ENCODE assay signal across 16 mouse cellular contexts in genomic region chr7:126801057-126801422, GRCm38 (mm10). TPM values are rescaled to one million over a fixed set of nuclear protein-coding genes. Genes with fewer than 3 reads are reported as not detected.
DNase-seq lines count a peak whose midpoint lies in the region; ATAC-seq and TF ChIP-seq lines count a peak whose summit lies in the region.
"Had no signal": no experiment of that assay in that cellular context is flagged by ENCODE, and none has a peak within 500 bp of the region (broad histone marks: within the 10 kb centered on the region; RNA-seq: fewer than 3 reads in every experiment).

No protein-coding gene starts in this region.

- no peak overlapping the region for H3K4me2 ChIP-seq in forebrain, embryonic 12.5 days
- no peak overlapping the region for H3K4me2 ChIP-seq in forebrain, embryonic 14.5 days (ENCODE audit: low read length)
- no peak overlapping the region for H3K4me2 ChIP-seq in kidney, embryonic 15.5 days
- H3K4me2 ChIP-seq in stomach, embryonic 15.5 days: no peak overlapping the region
- no peak overlapping the region for H3K4me2 ChIP-seq in stomach, postnatal 0 days (replicated peaks; ENCODE audit: low read depth)

- H3K36me3 ChIP-seq in forebrain, embryonic 12.5 days (replicated peaks): peaks cover 61% of the 10 kb centered on the region
- H3K36me3 ChIP-seq in forebrain, embryonic 14.5 days (ENCODE audit: control insufficient read depth, insufficient read depth, low read length): peaks cover 40% of the 10 kb centered on the region
- H3K36me3 ChIP-seq in kidney, embryonic 15.5 days: peaks cover 43% of the 10 kb centered on the region
- H3K36me3 ChIP-seq in stomach, embryonic 15.5 days: peaks cover 9% of the 10 kb centered on the region
- H3K36me3 ChIP-seq in stomach, postnatal 0 days (ENCODE audit: control insufficient read depth, insufficient read depth, low read length): peaks cover 5% of the 10 kb centered on the region; the same call in 1 of the 2 replicates
- no peaks in the 10 kb centered on the region for H3K36me3 ChIP-seq in thymus, adult 2 months (ENCODE audit: control insufficient read depth, insufficient read depth, low read length)

- no peaks in the 10 kb centered on the region for H3K27me3 ChIP-seq in forebrain, embryonic 12.5 days
- no peaks in the 10 kb centered on the region for H3K27me3 ChIP-seq in forebrain, embryonic 14.5 days (replicated peaks; ENCODE audit: control insufficient read depth, insufficient read depth, low read length)
- no peaks in the 10 kb centered on the region for H3K27me3 ChIP-seq in kidney, embryonic 15.5 days
- no peaks in the 10 kb centered on the region for H3K27me3 ChIP-seq in stomach, embryonic 15.5 days (replicated peaks)
- no peaks in the 10 kb centered on the region for H3K27me3 ChIP-seq in stomach, postnatal 0 days (ENCODE audit: control insufficient read depth, insufficient read depth, low read length)
- H3K27me3 ChIP-seq in thymus, adult 2 months (ENCODE audit: control insufficient read depth, insufficient read depth, low read length): no peaks in the 10 kb centered on the region

- TF ChIP-seq CTCF in stomach, postnatal 0 days (IDR thresholded peaks at IDR 0.05; ENCODE audit: low read depth): no peak
- no peak for TF ChIP-seq CTCF in thymus, adult 2 months (IDR thresholded peaks at IDR 0.05; ENCODE audit: borderline replicate concordance, control insufficient read depth, extremely low read depth, insufficient read depth, low read length, poor library complexity)

- H3K27ac ChIP-seq in forebrain, embryonic 12.5 days: no peak overlapping the region
- no peak overlapping the region for H3K27ac ChIP-seq in forebrain, embryonic 14.5 days (ENCODE audit: low read depth, low read length)
- H3K27ac ChIP-seq in kidney, embryonic 15.5 days: 0 out of 2 replicates have a peak overlapping the region, but pooled peaks have one; percentile 99
- 0 out of 2 replicates have a peak overlapping the region, but pooled peaks have one; percentile 99 for H3K27ac ChIP-seq in stomach, embryonic 15.5 days
- H3K27ac ChIP-seq in stomach, postnatal 0 days (replicated peaks): no peak overlapping the region
- no peak overlapping the region for H3K27ac ChIP-seq in thymus, adult 2 months (ENCODE audit: control insufficient read depth, insufficient read depth, low read length)

- no peak for DNase-seq in forebrain, embryonic 14.5 days (ENCODE audit: low spot score)
- no peak for DNase-seq in kidney, postnatal 14 days
- DNase-seq in stomach, postnatal 0 days (ENCODE audit: low spot score): no peak
- no peak for DNase-seq in layer of hippocampus, adult 18-20 months (ENCODE audit: low spot score in 2 of 2)
- no peak for DNase-seq in thymus, adult 2 months
- DNase-seq: heart, adult 18-20 months had no signal

- H3K9ac ChIP-seq in forebrain, embryonic 12.5 days: 0 out of 2 replicates have a peak overlapping the region, but pooled peaks have one; percentile 89
- H3K9ac ChIP-seq in forebrain, embryonic 14.5 days (ENCODE audit: low read length): no peak overlapping the region
- H3K9ac ChIP-seq in kidney, embryonic 15.5 days: 0 out of 2 replicates have a peak overlapping the region, but pooled peaks have one; percentile 16
- no peak overlapping the region for H3K9ac ChIP-seq in stomach, embryonic 15.5 days
- H3K9ac ChIP-seq in stomach, postnatal 0 days (ENCODE audit: low read length): no peak overlapping the region

- TF ChIP-seq EP300 in stomach, postnatal 0 days (optimal IDR thresholded peaks at IDR 0.05): no peak

- no peak for ATAC-seq in forebrain, embryonic 12.5 days (ENCODE audit: low FRiP score)
- ATAC-seq in forebrain, embryonic 14.5 days: no peak
- ATAC-seq in kidney, embryonic 15.5 days (replicated peaks; ENCODE audit: low FRiP score): no peak
- ATAC-seq in stomach, embryonic 15.5 days (ENCODE audit: insufficient read depth, low FRiP score, low read depth): no peak
- ATAC-seq in stomach, postnatal 0 days (ENCODE audit: low FRiP score, low TSS enrichment): no peak
- ATAC-seq: inflammation-experienced regulatory T-cells, adult 6 months had no signal

- no peaks in the 10 kb centered on the region for H3K9me3 ChIP-seq in forebrain, embryonic 12.5 days
- no peaks in the 10 kb centered on the region for H3K9me3 ChIP-seq in forebrain, embryonic 14.5 days (replicated peaks; ENCODE audit: control insufficient read depth, low read length)
- H3K9me3 ChIP-seq in kidney, embryonic 15.5 days (replicated peaks): no peaks in the 10 kb centered on the region
- H3K9me3 ChIP-seq in stomach, embryonic 15.5 days: no peaks in the 10 kb centered on the region
- no peaks in the 10 kb centered on the region for H3K9me3 ChIP-seq in stomach, postnatal 0 days (ENCODE audit: control insufficient read depth, low read length)

- peaks cover 40% of the 10 kb centered on the region for H3K4me1 ChIP-seq in forebrain, embryonic 12.5 days
- H3K4me1 ChIP-seq in forebrain, embryonic 14.5 days (ENCODE audit: control insufficient read depth, insufficient read depth, low read length): peaks cover 12% of the 10 kb centered on the region
- peaks cover 36% of the 10 kb centered on the region for H3K4me1 ChIP-seq in kidney, embryonic 15.5 days
- H3K4me1 ChIP-seq in stomach, embryonic 15.5 days: peaks cover 29% of the 10 kb centered on the region
- H3K4me1 ChIP-seq in stomach, postnatal 0 days (replicated peaks; ENCODE audit: control insufficient read depth, insufficient read depth): no peaks in the 10 kb centered on the region; the same call in 1 of the 2 replicates
- H3K4me1 ChIP-seq in thymus, adult 2 months (replicated peaks; ENCODE audit: control insufficient read depth, insufficient read depth, low read length): peaks cover 19% of the 10 kb centered on the region

- no peak overlapping the region for H3K4me3 ChIP-seq in forebrain, embryonic 12.5 days (replicated peaks)
- H3K4me3 ChIP-seq in forebrain, embryonic 14.5 days (ENCODE audit: low read depth, low read length): no peak overlapping the region
- no peak overlapping the region for H3K4me3 ChIP-seq in kidney, embryonic 15.5 days (replicated peaks)
- H3K4me3 ChIP-seq in stomach, embryonic 15.5 days (replicated peaks): no peak overlapping the region
- no peak overlapping the region for H3K4me3 ChIP-seq in stomach, postnatal 0 days (ENCODE audit: low read depth, low read length)
- no peak overlapping the region for H3K4me3 ChIP-seq in thymus, adult 2 months (ENCODE audit: control insufficient read depth, insufficient read depth, low read length)

- 94% methylated on average over 16 of the region's 16 CpGs for WGBS in forebrain, embryonic 12.5 days
- 96% methylated on average over 16 of the region's 16 CpGs for WGBS in forebrain, embryonic 14.5 days
- WGBS in kidney, embryonic 15.5 days: 94% methylated on average over 16 of the region's 16 CpGs
- WGBS in stomach, embryonic 15.5 days: 93% methylated on average over 16 of the region's 16 CpGs
- WGBS in stomach, postnatal 0 days: 88% methylated on average over 16 of the region's 16 CpGs
- 98% methylated on average over 16 of the region's 16 CpGs for WGBS in thymus, adult 2 months

- TF ChIP-seq POLR2A in thymus, adult 2 months (IDR thresholded peaks at IDR 0.05; ENCODE audit: control insufficient read depth, extremely low read depth, insufficient read depth, low read length, poor library complexity): no peak

RNA-seq across cellular contexts. Expression of gene Fam57b, which starts 3.6 kb away (rescaled TPM):
- 16.2 and 17.6 TPM in 2 replicates for polyA plus RNA-seq in forebrain, embryonic 12.5 days (2016; fragmentation: Nextera tagmentation; extraction: Ambion mirVana)
- polyA plus RNA-seq in forebrain, embryonic 14.5 days (2014; fragmentation: Nextera tagmentation; extraction: Ambion mirVana): 31.3 and 37.4 TPM in 2 replicates
- 0.52 and 0.54 TPM in 2 replicates for polyA plus RNA-seq in kidney, embryonic 15.5 days (2015; fragmentation: Nextera tagmentation; extraction: Ambion mirVana)
- 0.73 and 0.74 TPM in 2 replicates for polyA plus RNA-seq in stomach, embryonic 15.5 days (2015; fragmentation: Nextera tagmentation; extraction: Ambion mirVana)
- polyA plus RNA-seq in stomach, postnatal 0 days (2015; fragmentation: Nextera tagmentation; extraction: Ambion mirVana): 0.57 and 0.59 TPM in 2 replicates
- 10 to 100 TPM; 62.4 to 68.1 TPM for total RNA-seq in layer of hippocampus, adult 18-20 months (2021)
- polyA plus RNA-seq in thymus, adult 2 months (2012; rRNA removed): 2.9 and 3.3 TPM in 2 replicates
- total RNA-seq: neutrophil, adult 5-6 weeks had no signal
- polyA plus RNA-seq: inflammation-experienced regulatory T-cells, adult 6 months had no signal

RNA-seq across cellular contexts. Expression of gene Ppp4c, which starts 8.7 kb away (rescaled TPM):
- polyA plus RNA-seq in forebrain, embryonic 12.5 days (2016; fragmentation: Nextera tagmentation; extraction: Ambion mirVana): 310 and 320 TPM in 2 replicates
- 231 and 256 TPM in 2 replicates for polyA plus RNA-seq in forebrain, embryonic 14.5 days (2014; fragmentation: Nextera tagmentation; extraction: Ambion mirVana)
- polyA plus RNA-seq in kidney, embryonic 15.5 days (2015; fragmentation: Nextera tagmentation; extraction: Ambion mirVana): 257 and 272 TPM in 2 replicates
- polyA plus RNA-seq in stomach, embryonic 15.5 days (2015; fragmentation: Nextera tagmentation; extraction: Ambion mirVana): 237 and 240 TPM in 2 replicates
- 118 and 122 TPM in 2 replicates for polyA plus RNA-seq in stomach, postnatal 0 days (2015; fragmentation: Nextera tagmentation; extraction: Ambion mirVana)
- total RNA-seq in layer of hippocampus, adult 18-20 months (2021): 10 to 100 TPM; 48.9 to 54.5 TPM
- polyA plus RNA-seq in thymus, adult 2 months (2012; rRNA removed): 460 and 482 TPM in 2 replicates

RNA-seq across cellular contexts. Expression of gene Tbx6, which starts 19.8 kb away (rescaled TPM):
- polyA plus RNA-seq in forebrain, embryonic 12.5 days (2016; fragmentation: Nextera tagmentation; extraction: Ambion mirVana): 0.33 and 0.56 TPM in 2 replicates
- polyA plus RNA-seq in forebrain, embryonic 14.5 days (2014; fragmentation: Nextera tagmentation; extraction: Ambion mirVana): 0.42 and 0.47 TPM in 2 replicates
- 0.37 and 0.51 TPM in 2 replicates for polyA plus RNA-seq in kidney, embryonic 15.5 days (2015; fragmentation: Nextera tagmentation; extraction: Ambion mirVana)
- 0.46 and 0.66 TPM in 2 replicates for polyA plus RNA-seq in stomach, embryonic 15.5 days (2015; fragmentation: Nextera tagmentation; extraction: Ambion mirVana)
- polyA plus RNA-seq in stomach, postnatal 0 days (2015; fragmentation: Nextera tagmentation; extraction: Ambion mirVana): 0.08 and 0.18 TPM in 2 replicates
- under 1 TPM; 0.56 to 0.64 TPM for total RNA-seq in layer of hippocampus, adult 18-20 months (2021)
- polyA plus RNA-seq in thymus, adult 2 months (2012; rRNA removed): 25.0 and 37.9 TPM in 2 replicates

RNA-seq across cellular contexts. Expression of gene Ypel3, which starts 24.3 kb away (rescaled TPM):
- 91.8 and 92.7 TPM in 2 replicates for polyA plus RNA-seq in forebrain, embryonic 12.5 days (2016; fragmentation: Nextera tagmentation; extraction: Ambion mirVana)
- polyA plus RNA-seq in forebrain, embryonic 14.5 days (2014; fragmentation: Nextera tagmentation; extraction: Ambion mirVana): 206 and 230 TPM in 2 replicates
- polyA plus RNA-seq in kidney, embryonic 15.5 days (2015; fragmentation: Nextera tagmentation; extraction: Ambion mirVana): 81.5 and 82.2 TPM in 2 replicates
- polyA plus RNA-seq in stomach, embryonic 15.5 days (2015; fragmentation: Nextera tagmentation; extraction: Ambion mirVana): 81.9 and 93.0 TPM in 2 replicates
- polyA plus RNA-seq in stomach, postnatal 0 days (2015; fragmentation: Nextera tagmentation; extraction: Ambion mirVana): 86.0 and 102 TPM in 2 replicates
- 100 to 1,000 TPM; 286 to 300 TPM for total RNA-seq in layer of hippocampus, adult 18-20 months (2021)
- polyA plus RNA-seq in thymus, adult 2 months (2012; rRNA removed): 622 and 685 TPM in 2 replicates

RNA-seq across cellular contexts. Expression of gene 4930451I11Rik, which starts 30.4 kb away (rescaled TPM):
- not detected in 2 replicates for polyA plus RNA-seq in forebrain, embryonic 12.5 days (2016; fragmentation: Nextera tagmentation; extraction: Ambion mirVana)
- polyA plus RNA-seq in forebrain, embryonic 14.5 days (2014; fragmentation: Nextera tagmentation; extraction: Ambion mirVana): not detected in 2 replicates
- polyA plus RNA-seq in kidney, embryonic 15.5 days (2015; fragmentation: Nextera tagmentation; extraction: Ambion mirVana): not detected in 2 replicates
- polyA plus RNA-seq in stomach, embryonic 15.5 days (2015; fragmentation: Nextera tagmentation; extraction: Ambion mirVana): not detected in 2 replicates
- polyA plus RNA-seq in stomach, postnatal 0 days (2015; fragmentation: Nextera tagmentation; extraction: Ambion mirVana): not detected in 2 replicates
- total RNA-seq in layer of hippocampus, adult 18-20 months (2021): not detected
- polyA plus RNA-seq in thymus, adult 2 months (2012; rRNA removed): not detected in 2 replicates
- total RNA-seq: adrenal gland, adult 18-20 months; heart, adult 18-20 months; layer of hippocampus, adult 8-10 months; left cerebral cortex, postnatal 25 days; neutrophil, adult 5-6 weeks had no signal
- polyA plus RNA-seq: forebrain, embryonic 11.5 days; inflammation-experienced regulatory T-cells, adult 6 months; stomach, embryonic 16.5 days had no signal

Comparison
In these comparisons a context has a peak if more than half of its experiments do, and no peak if none do; other contexts are left out.
1. H3K27ac ChIP-seq: peak in kidney, embryonic 15.5 days (single experiment) and stomach, embryonic 15.5 days (single experiment); none in forebrain, embryonic 12.5 days (single experiment), forebrain, embryonic 14.5 days (single experiment), stomach, postnatal 0 days (single experiment) and thymus, adult 2 months (single experiment).
2. H3K9ac ChIP-seq: peak in forebrain, embryonic 12.5 days (single experiment) and kidney, embryonic 15.5 days (single experiment); none in forebrain, embryonic 14.5 days (single experiment), stomach, embryonic 15.5 days (single experiment) and stomach, postnatal 0 days (single experiment).
3. RNA of gene Tbx6, which starts 19.8 kb away (polyA plus RNA-seq): 25.0 to 37.9 TPM in thymus, adult 2 months; 0.33 to 0.56 TPM in forebrain, embryonic 12.5 days, 0.37 to 0.51 TPM in kidney, embryonic 15.5 days, 0.46 to 0.66 TPM in stomach, embryonic 15.5 days, 0.42 to 0.47 TPM in forebrain, embryonic 14.5 days and 0.08 to 0.18 TPM in stomach, postnatal 0 days; every median in the first group is over 10 times any median in the second.